Mouse (Mus musculus) cerebellum, postnatal 36 days (tissue): ENCODE data around the gene Fxyd1.

Experiments
- DNase-seq, 2 experiments: peaks; one replicate each; pipeline ENCODE4 v3.0.0; 2021 to 2022; ENCODE audit warnings: mixed read lengths in 2 of 2

The Fxyd1 gene

DNA sequence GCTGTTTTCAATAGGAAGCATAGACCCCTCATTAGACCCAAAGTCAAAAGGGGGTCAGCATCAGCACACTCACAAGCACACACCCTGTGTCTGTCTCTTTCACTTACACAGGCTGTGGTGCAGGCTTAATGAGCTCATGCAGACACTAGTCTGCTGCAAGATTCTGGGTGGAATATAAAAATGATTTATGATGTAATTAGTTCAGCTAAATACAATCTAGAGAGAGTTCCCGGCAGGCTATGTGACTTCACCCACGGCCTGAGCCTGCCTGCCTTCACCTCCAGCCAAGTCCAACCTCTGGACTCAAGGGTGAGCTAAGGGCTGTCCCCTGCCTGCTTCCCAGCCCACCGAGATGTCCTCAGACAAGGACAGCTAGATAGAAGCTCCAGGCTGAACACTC, 48.1 kb downstream of the Fxyd1 start:
- DNase-seq = no peak

DNA sequence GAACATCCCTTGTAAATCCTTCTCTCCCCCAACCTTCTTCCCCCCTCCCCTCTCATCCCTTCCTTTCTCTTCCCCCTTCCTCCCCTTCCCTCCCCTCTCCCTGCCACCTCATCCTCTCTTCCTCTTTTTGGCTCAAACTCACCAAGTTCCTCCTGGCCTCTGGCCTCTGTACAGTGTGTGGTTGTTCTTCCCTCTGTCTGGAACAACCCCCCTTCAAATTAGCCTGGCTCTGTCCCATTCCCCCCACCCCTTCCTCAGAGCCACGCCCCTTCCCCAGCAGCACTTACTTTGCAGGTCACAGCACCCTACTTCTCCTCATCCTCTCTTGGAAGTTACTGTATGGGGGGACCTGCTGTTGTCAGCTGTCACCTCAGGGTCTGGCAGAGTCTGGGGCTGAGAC, 48.8 kb downstream of the Fxyd1 start:
- DNase-seq = no peak

DNA sequence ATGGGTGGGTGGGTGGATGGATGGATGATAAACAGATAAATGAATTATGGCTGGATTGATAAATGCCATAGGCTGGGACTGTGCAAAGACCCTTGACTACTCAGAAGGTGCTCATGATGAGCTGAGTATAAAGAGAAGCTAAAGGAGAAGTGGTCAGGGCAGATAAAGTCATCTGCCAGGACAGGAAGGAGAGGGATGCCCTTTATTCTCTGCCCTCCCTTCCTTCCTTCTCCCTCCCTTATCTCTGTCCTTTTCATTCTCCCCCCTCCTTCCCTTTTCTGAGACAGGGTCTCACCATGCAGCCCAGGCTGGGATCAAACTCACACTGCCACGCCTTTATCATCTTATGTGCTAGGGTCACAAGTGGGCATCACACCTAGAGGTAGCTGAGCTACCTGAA, 49.2 kb downstream of the Fxyd1 start:
- DNase-seq = no peak

DNA sequence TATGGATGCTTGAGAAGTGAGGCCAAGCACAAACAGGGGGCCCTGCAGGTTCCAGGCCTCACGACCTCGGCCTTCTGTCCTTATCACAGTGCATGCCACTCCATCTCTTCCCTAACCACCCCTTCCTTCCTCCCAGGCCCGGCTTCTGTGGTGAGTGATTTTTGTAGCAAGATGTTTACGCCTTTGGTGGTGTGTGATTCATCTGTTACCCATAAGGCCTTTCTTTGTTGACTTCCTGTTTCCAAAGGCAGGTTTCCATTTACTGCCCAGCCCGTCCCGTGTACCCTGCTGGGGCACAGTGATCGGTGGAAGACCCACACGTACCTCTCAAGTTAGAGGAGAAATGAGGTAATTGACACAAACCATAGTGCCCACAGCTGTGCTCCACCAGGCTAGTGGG, 54.3 kb downstream of the Fxyd1 start:
- no peak for DNase-seq
